Mouse (Mus musculus) stomach, embryonic 16.5 days (tissue): Measurements from ENCODE around the gene BC025920. TPM values are rescaled to one million over a fixed set of nuclear protein-coding genes. Genes with fewer than 3 reads are reported as not detected.

Experiments used
- ATAC-seq: fragments of 200-750 bp; cut with Nextera tagmentation; 2 replicates; pipeline ENCODE4 v1.8.0; 2017; ENCODE audit warnings: moderate number of reproducible peaks, moderate TSS enrichment; ENCODE audit not compliant: insufficient read depth, low FRiP score
- H3K27ac ChIP-seq: fragments of 300-500 bp; sonication (generic); 2 replicates; pipeline ENCODE4 v1.5.1; 2014; ENCODE audit warnings: low read length
- H3K27me3 ChIP-seq: fragments of 300-500 bp; sonication (generic); 2 replicates; pipeline ENCODE4 v1.6.1; 2014; ENCODE audit warnings: low read length, control low read depth, mixed read lengths; ENCODE audit not compliant: control insufficient read depth, insufficient read depth
- H3K36me3 ChIP-seq: fragments of 300-500 bp; sonication (generic); 2 replicates; pipeline ENCODE4 v1.6.1; 2014; ENCODE audit warnings: low read length; ENCODE audit not compliant: control insufficient read depth, insufficient read depth
- H3K4me1 ChIP-seq: fragments of 300-500 bp; sonication (generic); 2 replicates; pipeline ENCODE4 v1.6.1; 2014; ENCODE audit warnings: low read length, control low read depth, mixed read lengths; ENCODE audit not compliant: control insufficient read depth, insufficient read depth
- H3K4me2 ChIP-seq: fragments of 300-500 bp; sonication (generic); 2 replicates; pipeline ENCODE4 v1.6.1; 2014; ENCODE audit warnings: low read depth, low read length, mixed read lengths
- H3K4me3 ChIP-seq: fragments of 300-500 bp; sonication (generic); replicated peaks from 2 replicates; pipeline ENCODE4 v1.5.1; 2014; ENCODE audit warnings: mild to moderate bottlenecking, low read length
- H3K9ac ChIP-seq: fragments of 300-500 bp; sonication (generic); 2 replicates; pipeline ENCODE4 v1.6.1; 2014; ENCODE audit warnings: low read length
- H3K9me3 ChIP-seq: fragments of 300-500 bp; sonication (generic); replicated peaks from 2 replicates; pipeline ENCODE4 v1.6.1; 2016; ENCODE audit warnings: low read length, control low read depth; ENCODE audit not compliant: control insufficient read depth
- WGBS: fragments of 180-500 bp; shearing (Covaris S2); extraction: QIAGEN DNeasy Blood & Tissue Kit; methylation state at CpG from one replicate; pipeline ENCODE4 v1.1.7; 2014; 5-methylcytosine and 5-hydroxymethylcytosine counted together
- polyA plus RNA-seq: library from polyadenylated mRNA; unstranded; fragments of >200 nt; fragmentation: Nextera tagmentation; extraction: Ambion mirVana; gene quantifications from 2 replicates; pipeline ENCODE4 v1.2.1, GENCODE M21; 2015

The BC025920 gene
- polyA plus RNA-seq: 0.46 and 0.61 TPM in 2 replicates

DNA sequence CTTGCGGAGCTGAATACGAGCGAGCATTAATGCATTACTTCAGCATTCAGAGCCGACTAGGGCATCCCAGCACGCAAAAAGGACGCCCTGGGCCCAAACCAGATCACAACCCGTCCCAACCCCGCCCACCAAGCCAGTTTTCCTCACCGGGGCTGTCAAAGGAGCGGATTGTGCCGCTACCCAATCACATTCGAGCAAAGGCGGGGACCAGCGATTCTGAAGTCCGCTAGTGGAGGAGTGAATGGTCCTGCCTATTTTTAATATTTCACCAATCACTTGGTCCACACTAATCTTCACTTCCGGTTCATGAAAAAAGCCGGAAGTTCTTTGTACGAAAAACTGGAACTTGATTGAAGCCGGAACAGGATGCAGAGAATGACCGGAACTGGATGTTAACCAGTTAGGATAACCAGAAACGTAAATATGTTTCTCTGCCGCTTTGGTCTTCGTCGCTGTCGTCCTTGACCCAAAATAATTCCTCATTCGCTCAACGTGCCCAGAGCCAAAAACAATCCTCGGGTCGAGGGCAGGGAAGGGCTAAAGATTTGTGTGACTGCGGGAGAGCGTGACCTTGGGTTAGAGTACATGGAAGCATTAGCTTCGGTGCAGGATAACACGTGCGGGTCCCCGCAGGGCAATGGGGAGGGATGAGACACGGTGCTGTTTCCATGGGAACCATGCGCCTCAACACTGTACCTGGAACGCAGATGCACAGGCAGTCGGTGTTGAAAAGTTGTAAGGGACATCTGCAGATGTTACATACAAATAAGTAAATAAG is at the start of gene BC025920:
Gene BC025920 (plus strand): TSS at position 297 of the 778 bp plus-strand sequence.
- Histone ChIP-seq H3K9me3 (0 out of 2 replicates have a peak, but pooled peaks cover 3% of the 10 kb centered on the region), H3K27me3 (no peaks in the 10 kb centered on the region), H3K4me1 (peaks cover 19% of the 10 kb centered on the region), H3K4me2 (peak within 1 kb of the TSS; percentile 81), H3K4me3 (peak within 1 kb of the TSS; percentile 52), H3K36me3 (no peaks in the 10 kb centered on the region), H3K27ac (peak within 1 kb of the TSS; percentile 96), H3K9ac (peak within 1 kb of the TSS; percentile 68)
- peak; percentile 93 for ATAC-seq
- under 1% methylated on average over 39 of the region's 39 CpGs for WGBS

DNA sequence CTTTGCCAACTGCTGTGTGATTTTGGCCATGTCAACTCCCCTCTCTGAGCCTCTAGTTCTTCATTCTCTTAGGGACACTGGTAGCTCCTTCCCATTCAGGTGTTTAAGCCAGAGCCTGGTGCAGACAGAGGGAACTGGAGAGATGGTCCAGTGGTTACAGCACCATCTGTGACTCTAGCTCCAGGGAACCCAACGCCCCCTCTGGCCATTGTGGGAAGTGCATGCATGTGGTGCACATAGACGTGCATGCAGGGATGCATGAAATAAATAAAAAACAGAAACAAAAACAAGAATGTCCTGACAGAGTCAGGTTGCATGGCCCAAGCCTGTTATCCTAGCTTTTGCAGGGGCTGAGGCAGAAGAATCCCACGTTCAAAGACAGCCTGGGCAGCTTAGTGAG is 49.8 kb upstream of the BC025920 start:
- H3K9ac ChIP-seq: no peak overlapping the region
- ATAC-seq: no peak
- H3K4me2 ChIP-seq: no peak overlapping the region
- 71% methylated on average over 3 of the region's 3 CpGs for WGBS
- no peak overlapping the region for H3K27ac ChIP-seq
- H3K9me3 ChIP-seq: no peaks in the 10 kb centered on the region
- no peak overlapping the region for H3K4me3 ChIP-seq
- H3K36me3 ChIP-seq: no peaks in the 10 kb centered on the region
- H3K4me1 ChIP-seq: peaks cover 13% of the 10 kb centered on the region
- no peaks in the 10 kb centered on the region for H3K27me3 ChIP-seq

DNA sequence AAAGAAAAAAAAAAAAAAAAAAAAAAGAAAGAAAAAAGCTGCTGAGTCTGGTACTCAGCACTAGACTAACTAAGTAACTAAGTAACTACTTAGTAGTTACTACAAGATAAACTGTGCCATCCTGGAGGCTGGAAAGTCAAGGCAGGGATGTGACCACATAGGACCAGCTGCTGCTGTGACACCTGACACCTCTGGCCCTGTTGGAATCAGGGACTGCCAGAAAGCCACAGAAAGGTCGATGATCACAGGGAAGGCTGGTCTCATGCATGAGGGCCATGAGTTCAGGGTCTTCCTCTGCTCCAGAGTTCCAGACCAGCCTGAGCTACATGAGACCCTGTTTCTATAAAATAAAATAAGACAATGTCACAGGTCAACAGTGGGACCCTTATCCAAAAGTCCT is 48.6 kb upstream of the BC025920 start:
- 26% methylated on average over 1 of the region's 1 CpGs for WGBS
- Histone ChIP-seq H3K27me3 (no peaks in the 10 kb centered on the region), H3K27ac (no peak overlapping the region), H3K9ac (no peak overlapping the region), H3K4me3 (no peak overlapping the region), H3K4me2 (no peak overlapping the region), H3K36me3 (no peaks in the 10 kb centered on the region), H3K4me1 (peaks cover 17% of the 10 kb centered on the region), H3K9me3 (no peaks in the 10 kb centered on the region)
- no peak for ATAC-seq

DNA sequence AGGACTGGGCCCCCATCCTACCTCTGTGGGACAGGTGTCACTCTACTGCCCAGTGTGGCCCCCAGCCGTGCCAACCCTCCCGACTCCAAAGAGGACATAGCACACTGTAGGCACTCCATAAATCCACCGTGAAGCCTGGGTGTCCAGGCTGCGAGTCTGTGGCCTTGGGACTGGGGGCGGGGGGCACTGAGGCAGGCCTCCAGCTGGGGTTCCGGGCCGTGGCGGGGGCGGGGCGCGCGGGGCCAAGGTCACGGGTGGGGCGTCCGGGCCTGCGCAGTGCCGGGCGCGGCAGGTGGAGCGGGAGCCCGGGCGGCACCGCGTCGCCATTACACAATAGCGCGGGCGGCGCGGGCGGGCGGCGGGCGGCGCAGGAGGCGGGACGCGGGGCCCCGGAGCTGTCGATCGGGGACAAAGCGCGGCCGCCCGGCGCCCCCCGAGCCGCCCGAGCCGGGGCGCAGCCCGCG is 46.9 kb upstream of the BC025920 start, which contains the start of gene Aes:
Gene Aes (plus strand): TSS at position 326 of the 464 bp plus-strand sequence.
- Histone ChIP-seq H3K36me3 (peaks cover under 1% of the 10 kb centered on the region; the same call in 1 of the 2 replicates), H3K27ac (peak within 1 kb of the TSS; percentile 95), H3K4me1 (peaks cover 33% of the 10 kb centered on the region), H3K4me2 (peak within 1 kb of the TSS; percentile 98), H3K4me3 (peak within 1 kb of the TSS; percentile 97), H3K9me3 (no peaks in the 10 kb centered on the region), H3K9ac (peak within 1 kb of the TSS; percentile 99), H3K27me3 (no peaks in the 10 kb centered on the region)
- ATAC-seq: peak; percentile 83
- under 1% methylated on average over 29 of the region's 53 CpGs for WGBS

DNA sequence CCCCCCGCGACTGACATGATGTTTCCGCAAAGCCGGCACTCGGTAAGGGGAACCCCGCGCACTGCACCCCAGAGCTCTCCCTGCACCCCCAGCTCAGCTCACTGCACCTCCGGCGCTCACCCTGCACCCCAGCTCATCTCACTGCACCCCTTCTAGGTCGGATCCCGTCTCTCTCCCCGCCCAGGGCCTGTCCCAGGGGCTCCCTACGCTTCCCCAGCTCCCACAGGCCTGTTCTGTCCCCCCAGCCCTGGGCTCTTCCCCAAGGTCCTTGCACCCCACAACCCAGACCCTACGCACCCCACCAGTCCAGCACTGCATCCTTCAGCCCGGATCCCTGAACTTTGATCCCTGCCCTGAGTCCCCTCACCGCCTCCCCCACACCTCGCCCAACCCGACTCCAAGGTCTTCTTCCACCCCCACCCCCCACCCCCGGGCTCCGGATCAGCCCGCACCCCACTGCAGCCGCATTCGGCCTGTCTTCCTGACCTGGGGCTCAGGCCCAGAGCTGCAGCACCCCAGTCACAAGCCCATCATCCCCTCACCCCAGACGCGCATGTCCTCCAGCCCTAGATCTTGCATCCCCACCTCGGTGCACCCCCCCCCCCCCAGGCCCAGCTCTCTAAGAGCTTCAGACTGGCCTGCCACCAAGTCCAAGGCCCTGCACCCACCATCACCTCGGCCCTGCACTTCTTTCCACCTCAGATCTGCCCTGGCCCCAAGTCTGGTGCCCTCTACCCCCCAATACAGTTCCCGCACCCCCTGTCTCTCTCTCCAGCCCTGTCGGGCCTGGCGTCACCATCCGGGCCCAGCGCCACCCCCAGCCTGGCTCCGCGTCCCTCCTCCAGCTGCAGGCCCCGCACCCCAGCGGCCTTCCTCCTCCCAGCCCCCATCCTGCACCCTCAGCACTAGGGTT is 46.2 kb upstream of the BC025920 start:
- Histone ChIP-seq H3K27me3 (no peaks in the 10 kb centered on the region), H3K9me3 (no peaks in the 10 kb centered on the region)
- WGBS: under 1% methylated on average over 36 of the region's 36 CpGs

DNA sequence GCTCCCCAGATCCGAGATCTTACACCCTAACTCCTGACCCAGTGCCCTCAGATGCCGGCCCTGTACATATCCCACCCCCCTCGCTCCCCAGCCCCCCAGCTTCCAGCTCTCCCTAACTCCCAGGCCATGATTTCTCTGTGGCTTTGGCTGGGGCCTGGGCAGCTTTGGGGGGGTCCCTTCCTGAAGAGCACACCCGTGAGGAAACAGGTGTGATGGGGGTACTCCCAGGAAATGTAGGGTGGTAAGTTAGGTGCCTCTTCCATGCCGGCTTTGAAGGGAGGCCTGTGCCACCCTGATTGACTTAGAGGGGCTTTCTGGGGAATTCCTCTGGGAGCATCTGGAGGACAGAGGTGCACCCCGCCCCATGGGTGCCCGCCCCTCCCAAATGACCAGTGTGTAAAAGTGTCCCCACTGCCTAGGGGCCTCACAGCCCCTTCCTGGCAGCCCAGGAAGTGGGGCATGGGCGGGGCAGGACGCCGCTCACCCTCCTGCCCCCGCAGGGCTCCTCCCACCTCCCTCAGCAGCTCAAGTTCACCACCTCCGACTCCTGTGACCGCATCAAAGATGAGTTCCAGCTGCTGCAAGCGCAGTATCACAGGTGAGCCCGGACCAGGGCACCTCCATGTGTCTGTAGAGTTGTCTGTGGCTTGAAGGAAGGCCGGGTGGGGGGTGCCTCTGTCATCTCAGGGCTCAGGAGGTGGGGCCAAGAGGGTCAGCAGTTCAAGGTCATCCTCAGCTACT is 45.2 kb upstream of the BC025920 start:
- Histone ChIP-seq H3K27ac (peak overlapping the region; percentile 95), H3K9ac (peak overlapping the region; percentile 99), H3K4me1 (peaks cover 42% of the 10 kb centered on the region), H3K36me3 (peaks cover 16% of the 10 kb centered on the region), H3K9me3 (no peaks in the 10 kb centered on the region), H3K27me3 (no peaks in the 10 kb centered on the region), H3K4me3 (peak overlapping the region; percentile 97), H3K4me2 (peak overlapping the region; percentile 98)
- WGBS: 14% methylated on average over 16 of the region's 16 CpGs
- ATAC-seq: 0 out of 2 replicates have a peak, but pooled peaks have one; percentile 3

More for the DNA sequence above, 46.2 kb upstream of the BC025920 start:
- H3K9ac ChIP-seq: peak overlapping the region; percentile 99
- peaks cover 6% of the 10 kb centered on the region; the same call in 1 of the 2 replicates for H3K36me3 ChIP-seq
- H3K4me2 ChIP-seq: peak overlapping the region; percentile 98
- peaks cover 39% of the 10 kb centered on the region for H3K4me1 ChIP-seq
- H3K27ac ChIP-seq: peak overlapping the region; percentile 95
- ATAC-seq: peak; percentile 39
- H3K4me3 ChIP-seq: peak overlapping the region; percentile 97

DNA sequence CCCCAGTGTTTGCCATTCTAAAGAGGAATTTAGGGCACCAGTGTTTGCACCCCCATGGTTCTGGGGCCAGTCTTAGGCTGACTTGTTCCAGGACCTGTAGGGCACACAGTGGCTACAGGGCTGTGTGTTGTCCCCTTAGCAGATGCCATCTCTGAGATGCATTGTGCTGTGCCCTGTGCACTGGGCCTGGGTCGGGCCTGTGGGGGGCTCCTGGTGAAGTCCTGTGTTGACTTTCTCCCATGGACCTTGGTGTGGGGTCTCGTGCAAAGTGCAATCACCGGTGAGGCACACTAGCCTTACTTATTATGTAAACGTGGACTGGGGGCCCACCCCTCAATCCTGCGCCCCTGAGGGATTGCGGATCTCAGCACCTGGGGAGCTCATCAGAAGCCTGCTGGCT is 43.7 kb upstream of the BC025920 start:
- Histone ChIP-seq H3K27ac (no peak overlapping the region), H3K4me1 (peaks cover 42% of the 10 kb centered on the region), H3K4me2 (peak overlapping the region; percentile 6), H3K27me3 (no peaks in the 10 kb centered on the region), H3K9ac (peak overlapping the region; percentile 58), H3K4me3 (no peak overlapping the region), H3K9me3 (no peaks in the 10 kb centered on the region), H3K36me3 (peaks cover 20% of the 10 kb centered on the region)
- 62% methylated on average over 6 of the region's 6 CpGs for whole genome bisulfite sequencing
- ATAC-seq: no peak

DNA sequence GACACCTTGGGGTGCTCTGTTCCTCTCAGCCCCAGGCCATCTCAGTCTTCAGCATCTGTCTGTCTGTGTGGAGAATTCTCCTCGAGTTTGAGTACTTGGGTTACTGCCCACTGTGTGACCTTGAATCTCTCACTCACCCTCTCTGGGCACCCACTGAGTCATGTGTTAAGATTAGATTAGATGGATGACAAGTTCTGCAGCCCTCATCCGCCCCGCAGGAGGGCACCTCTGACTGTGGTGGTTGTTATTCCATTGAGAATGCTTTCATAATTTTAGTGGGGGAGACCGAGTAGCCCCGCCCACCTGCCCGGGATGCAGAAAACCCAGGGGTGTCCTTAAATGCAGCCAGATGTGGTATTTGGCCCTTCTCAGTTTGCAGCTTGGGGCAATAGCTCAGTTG is 42.6 kb upstream of the BC025920 start:
- WGBS: 37% methylated on average over 6 of the region's 6 CpGs
- Histone ChIP-seq H3K4me2 (peak overlapping the region; percentile 53), H3K9me3 (no peaks in the 10 kb centered on the region), H3K9ac (peak overlapping the region; percentile 62; the same call in 1 of the 2 replicates), H3K4me3 (peak overlapping the region; percentile 41; the same call in 1 of the 2 replicates), H3K4me1 (peaks cover 45% of the 10 kb centered on the region), H3K27me3 (no peaks in the 10 kb centered on the region), H3K36me3 (peaks cover 20% of the 10 kb centered on the region), H3K27ac (0 out of 2 replicates have a peak overlapping the region, but pooled peaks have one; percentile 31)
- ATAC-seq: no peak
